Mouse (Mus musculus): ENCODE data around the gene Gm20532. TPM values are rescaled to one million over a fixed set of nuclear protein-coding genes. Genes with fewer than 3 reads are reported as not detected.

Gm20532 gene
- total and polyA plus RNA-seq, 2 experiments from 2014 or later, result 0.25 TPM; not detected in 1

- WGBS, result 69% methylated on average over 9 of the region's 9 CpGs
- peak; percentile 37; the same call in 1 of the 2 replicates for TF ChIP-seq CTCF (IDR thresholded peaks at IDR 0.05)
- no peak for ATAC-seq (ENCODE audit: low FRiP score)
- Histone ChIP-seq H3K27me3 (ENCODE audit: insufficient read depth, low read length) (no peaks in the 10 kb centered on the region), H3K4me3 (ENCODE audit: low read depth, low read length) (no peak overlapping the region), H3K4me2 (ENCODE audit: low read depth, low read length, poor library complexity, severe bottlenecking) (no peak overlapping the region), H3K9me3 (ENCODE audit: low read length) (no peaks in the 10 kb centered on the region), H3K9ac (replicated peaks; ENCODE audit: low read length, poor library complexity, severe bottlenecking) (no peak overlapping the region), H3K36me3 (ENCODE audit: insufficient read depth, low read length) (no peaks in the 10 kb centered on the region), H3K27ac (ENCODE audit: low read depth, low read length) (no peak overlapping the region), H3K4me1 (ENCODE audit: insufficient read depth, low read length) (no peaks in the 10 kb centered on the region)
- no peak for DNase-seq (ENCODE audit: low spot score)
Measured at GRCm38 (mm10) chr2:26594022-26594346, 7.5 kb downstream of the Gm20532 start.

DNA sequence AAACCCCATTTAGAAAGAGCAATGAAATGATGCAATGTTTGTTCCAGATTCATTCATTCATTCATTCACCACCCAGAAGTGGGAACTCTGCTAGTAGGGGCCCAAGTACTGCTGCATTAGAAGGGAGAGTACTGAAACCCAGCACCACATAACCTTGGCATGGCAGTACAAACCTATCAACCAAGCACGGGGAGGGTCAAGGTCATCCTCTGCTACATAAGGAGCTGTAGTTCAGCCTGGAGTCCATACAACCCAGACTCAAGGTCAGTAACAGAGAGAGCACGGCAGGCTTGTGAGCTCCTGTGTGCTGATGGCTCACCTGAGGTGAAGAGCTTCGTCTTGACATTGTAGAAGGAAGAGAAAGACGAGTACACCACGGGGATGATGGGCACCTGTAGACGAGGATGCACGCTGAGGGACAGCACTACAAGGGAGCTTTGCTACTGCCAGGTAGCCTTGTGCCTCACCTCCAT lies 8.1 kb downstream of the Gm20532 start:
- H3K36me3 ChIP-seq (ENCODE audit: insufficient read depth, low read length), result no peaks in the 10 kb centered on the region
- H3K4me3 ChIP-seq (ENCODE audit: low read depth, low read length), result no peak overlapping the region
- H3K4me2 ChIP-seq (ENCODE audit: low read depth, low read length, poor library complexity, severe bottlenecking), result no peak overlapping the region
- ATAC-seq (ENCODE audit: low FRiP score), result no peak
- TF ChIP-seq CTCF (IDR thresholded peaks at IDR 0.05), result no peak
- H3K9me3 ChIP-seq (ENCODE audit: low read length), result no peaks in the 10 kb centered on the region
- H3K9ac ChIP-seq (replicated peaks; ENCODE audit: low read length, poor library complexity, severe bottlenecking), result no peak overlapping the region
- DNase-seq (ENCODE audit: low spot score), result no peak
- H3K27ac ChIP-seq (ENCODE audit: low read depth, low read length), result no peak overlapping the region
- no peaks in the 10 kb centered on the region for H3K4me1 ChIP-seq (ENCODE audit: insufficient read depth, low read length)
- H3K27me3 ChIP-seq (ENCODE audit: insufficient read depth, low read length), result no peaks in the 10 kb centered on the region
- 86% methylated on average over 7 of the region's 7 CpGs for WGBS

DNA sequence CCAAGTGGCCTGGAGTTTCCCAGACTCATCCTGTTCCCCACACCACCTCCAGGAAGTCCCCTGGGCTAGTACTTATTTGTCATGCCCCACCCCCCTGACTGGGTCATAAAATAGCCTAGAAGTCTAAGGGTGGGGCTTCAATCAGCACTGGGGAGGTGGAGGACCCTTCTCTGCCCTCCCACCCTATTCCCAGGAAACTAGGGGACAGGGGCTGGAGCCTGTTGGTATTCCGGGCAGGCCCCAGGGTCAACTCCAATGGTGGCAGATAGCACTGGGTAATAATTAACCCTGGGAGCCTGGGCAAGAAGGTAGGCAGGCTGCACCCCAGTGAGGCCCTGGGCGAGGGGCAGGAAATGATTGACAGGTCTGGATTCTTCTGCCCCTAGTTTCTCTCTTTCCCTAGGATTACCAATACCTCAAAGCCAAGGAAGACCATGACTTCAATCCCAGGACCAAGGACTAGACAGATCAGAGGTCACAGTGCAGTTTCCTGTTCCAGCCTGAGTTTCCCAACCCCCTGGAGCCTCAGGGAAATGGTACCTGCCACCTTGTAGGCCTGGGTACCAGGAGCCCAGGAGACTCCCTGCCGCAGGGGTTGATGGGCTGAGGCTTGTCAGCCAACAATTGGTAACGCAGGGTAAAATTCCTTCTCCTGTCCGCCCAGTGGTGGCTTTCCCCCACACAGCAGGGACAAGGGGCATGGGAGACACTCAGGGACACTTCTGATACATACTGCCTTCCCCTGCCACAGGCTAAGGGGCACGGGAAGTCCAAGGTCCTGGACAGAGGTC lies 8.7 kb downstream of the Gm20532 start:
- no peaks in the 10 kb centered on the region for H3K36me3 ChIP-seq (ENCODE audit: insufficient read depth, low read length)
- ATAC-seq (ENCODE audit: low FRiP score) (no peak), DNase-seq (ENCODE audit: low spot score) (no peak)
- TF ChIP-seq CTCF (IDR thresholded peaks at IDR 0.05), result no peak
- H3K4me1 ChIP-seq (ENCODE audit: insufficient read depth, low read length), result no peaks in the 10 kb centered on the region
- WGBS, result 83% methylated on average over 6 of the region's 6 CpGs
- H3K9me3 ChIP-seq (ENCODE audit: low read length), result no peaks in the 10 kb centered on the region
- H3K4me2 ChIP-seq (ENCODE audit: low read depth, low read length, poor library complexity, severe bottlenecking), result no peak overlapping the region
- no peak overlapping the region for H3K4me3 ChIP-seq (ENCODE audit: low read depth, low read length)
- H3K27me3 ChIP-seq (ENCODE audit: insufficient read depth, low read length), result no peaks in the 10 kb centered on the region
- no peak overlapping the region for H3K9ac ChIP-seq (replicated peaks; ENCODE audit: low read length, poor library complexity, severe bottlenecking)
- H3K27ac ChIP-seq (ENCODE audit: low read depth, low read length), result no peak overlapping the region

- no peaks in the 10 kb centered on the region for H3K36me3 ChIP-seq (ENCODE audit: insufficient read depth, low read length)
- no peaks in the 10 kb centered on the region for H3K9me3 ChIP-seq (ENCODE audit: low read length)
- no peak overlapping the region for H3K4me3 ChIP-seq (ENCODE audit: low read depth, low read length)
- H3K9ac ChIP-seq (replicated peaks; ENCODE audit: low read length, poor library complexity, severe bottlenecking), result no peak overlapping the region
- DNase-seq (ENCODE audit: low spot score) (no peak), ATAC-seq (ENCODE audit: low FRiP score) (no peak)
- no peak overlapping the region for H3K27ac ChIP-seq (ENCODE audit: low read depth, low read length)
- H3K4me1 ChIP-seq (ENCODE audit: insufficient read depth, low read length), result no peaks in the 10 kb centered on the region
- no peak overlapping the region for H3K4me2 ChIP-seq (ENCODE audit: low read depth, low read length, poor library complexity, severe bottlenecking)
- no peak for TF ChIP-seq CTCF (IDR thresholded peaks at IDR 0.05)
- H3K27me3 ChIP-seq (ENCODE audit: insufficient read depth, low read length), result no peaks in the 10 kb centered on the region
- WGBS, result 89% methylated on average over 11 of the region's 11 CpGs
Measured at GRCm38 (mm10) chr2:26595725-26596435, 9.4 kb downstream of the Gm20532 start.

- no peaks in the 10 kb centered on the region for H3K27me3 ChIP-seq (ENCODE audit: insufficient read depth, low read length)
- no peaks in the 10 kb centered on the region for H3K36me3 ChIP-seq (ENCODE audit: insufficient read depth, low read length)
- WGBS, result 92% methylated on average over 3 of the region's 3 CpGs
- DNase-seq (ENCODE audit: low spot score) (no peak), ATAC-seq (ENCODE audit: low FRiP score) (no peak)
- no peak for TF ChIP-seq CTCF (IDR thresholded peaks at IDR 0.05)
- H3K4me1 ChIP-seq (ENCODE audit: insufficient read depth, low read length), result no peaks in the 10 kb centered on the region
- no peak overlapping the region for H3K4me3 ChIP-seq (ENCODE audit: low read depth, low read length)
- no peak overlapping the region for H3K9ac ChIP-seq (replicated peaks; ENCODE audit: low read length, poor library complexity, severe bottlenecking)
- no peak overlapping the region for H3K4me2 ChIP-seq (ENCODE audit: low read depth, low read length, poor library complexity, severe bottlenecking)
- H3K27ac ChIP-seq (ENCODE audit: low read depth, low read length), result no peak overlapping the region
- H3K9me3 ChIP-seq (ENCODE audit: low read length), result no peaks in the 10 kb centered on the region
Measured at GRCm38 (mm10) chr2:26596898-26597297, 10.5 kb downstream of the Gm20532 start.

DNA sequence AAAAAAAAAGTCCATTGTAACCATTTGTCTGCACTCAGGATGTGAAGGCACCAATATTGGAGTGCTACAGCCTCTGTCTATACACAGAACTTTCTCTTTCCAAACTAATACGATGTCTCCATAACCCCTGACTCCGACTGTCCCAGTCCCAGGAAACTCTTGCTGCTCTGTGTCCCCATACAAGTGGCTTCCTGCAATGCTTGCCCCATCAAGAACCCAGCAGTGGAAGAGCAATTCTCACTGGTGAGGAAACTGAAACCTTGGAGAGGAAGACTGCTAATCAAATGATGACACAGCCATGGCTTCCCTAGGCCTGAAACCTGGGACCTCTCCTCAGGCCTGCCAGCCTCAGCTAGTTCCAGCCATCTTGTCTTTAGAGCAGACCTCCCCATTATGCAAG lies 11.4 kb downstream of the Gm20532 start:
- Histone ChIP-seq H3K36me3 (ENCODE audit: insufficient read depth, low read length) (no peaks in the 10 kb centered on the region), H3K4me3 (ENCODE audit: low read depth, low read length) (no peak overlapping the region), H3K4me1 (ENCODE audit: insufficient read depth, low read length) (no peaks in the 10 kb centered on the region), H3K9ac (replicated peaks; ENCODE audit: low read length, poor library complexity, severe bottlenecking) (no peak overlapping the region), H3K27ac (ENCODE audit: low read depth, low read length) (no peak overlapping the region), H3K4me2 (ENCODE audit: low read depth, low read length, poor library complexity, severe bottlenecking) (no peak overlapping the region), H3K9me3 (ENCODE audit: low read length) (no peaks in the 10 kb centered on the region), H3K27me3 (ENCODE audit: insufficient read depth, low read length) (no peaks in the 10 kb centered on the region)
- DNase-seq (ENCODE audit: low spot score) (no peak), ATAC-seq (ENCODE audit: low FRiP score) (no peak)
- 90% methylated on average over 2 of the region's 2 CpGs for WGBS
- TF ChIP-seq CTCF (IDR thresholded peaks at IDR 0.05), result no peak

Data from midbrain, postnatal 0 days (tissue).